Mouse (Mus musculus) cerebellum, postnatal 36 days (tissue): ENCODE measurements around the gene Olfr538.
"Not testable (repeated sequence)": the region's sequence is repeated elsewhere in the genome, so short reads cannot be mapped to it uniquely, and the experiment has no call there.

ENCODE experiments used
- DNase-seq, 2 experiments: peaks; one replicate each; pipeline ENCODE4 v3.0.0; 2021 to 2022; ENCODE audit warnings: mixed read lengths in 2 of 2

The Olfr538 gene

GRCm38 (mm10) chr7:140567586-140567985 is at the start of gene Olfr538:
TSS of gene Olfr538 (plus strand) at chr7:140567886.
- DNase-seq, result no peak

DNA sequence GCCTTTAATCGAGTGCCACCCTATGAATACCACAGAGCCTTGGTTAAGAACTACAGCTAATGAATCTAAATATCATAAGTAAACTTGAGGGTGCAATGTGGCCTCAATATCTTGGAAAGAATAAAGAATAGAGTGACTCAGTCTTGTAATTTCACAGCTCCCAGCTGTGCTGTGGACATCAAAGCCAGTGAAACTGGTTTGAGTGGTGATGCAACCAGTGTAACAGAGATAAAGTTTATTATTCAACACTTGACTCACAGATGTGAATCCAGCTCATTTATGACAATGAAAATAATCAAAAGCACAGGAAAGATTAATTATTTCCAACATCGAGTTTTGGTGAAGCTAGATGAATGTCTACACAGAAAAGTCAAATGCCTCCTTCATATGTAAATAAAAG is 27.9 kb upstream of the Olfr538 start:
- DNase-seq, result no peak

DNA sequence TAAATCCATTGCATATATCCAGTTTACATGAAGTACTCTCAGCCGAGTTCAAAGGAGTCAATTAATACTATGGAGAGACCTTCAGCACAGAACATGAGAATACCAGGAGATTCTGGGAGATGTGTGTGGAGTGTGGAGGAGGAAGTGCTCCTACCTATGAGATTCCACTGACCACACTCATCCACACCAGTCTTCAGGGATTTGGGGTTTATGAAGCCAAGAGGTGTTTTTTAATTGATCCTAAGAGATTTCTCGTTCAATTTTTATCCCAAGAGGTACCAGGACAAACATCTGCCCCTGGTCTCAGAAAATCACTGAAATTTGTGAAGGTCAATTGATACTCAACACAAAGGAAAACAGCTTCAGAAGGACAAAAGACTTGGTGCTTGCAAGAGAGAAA is 33.3 kb downstream of the Olfr538 start, which contains the start of gene Olfr46:
Olfr46 (plus strand) TSS at position 301 of the 400 bp plus-strand sequence.
- not testable (repeated sequence) for DNase-seq
